Mouse (Mus musculus) lung, adult 18-20 months (tissue): ENCODE data around the gene Pcca.

Source experiments
- DNase-seq, 2 experiments: peaks; one replicate each; pipeline ENCODE4 v3.0.0; 2022; ENCODE audit warnings: mixed read lengths in 2 of 2

Gene Pcca

DNA sequence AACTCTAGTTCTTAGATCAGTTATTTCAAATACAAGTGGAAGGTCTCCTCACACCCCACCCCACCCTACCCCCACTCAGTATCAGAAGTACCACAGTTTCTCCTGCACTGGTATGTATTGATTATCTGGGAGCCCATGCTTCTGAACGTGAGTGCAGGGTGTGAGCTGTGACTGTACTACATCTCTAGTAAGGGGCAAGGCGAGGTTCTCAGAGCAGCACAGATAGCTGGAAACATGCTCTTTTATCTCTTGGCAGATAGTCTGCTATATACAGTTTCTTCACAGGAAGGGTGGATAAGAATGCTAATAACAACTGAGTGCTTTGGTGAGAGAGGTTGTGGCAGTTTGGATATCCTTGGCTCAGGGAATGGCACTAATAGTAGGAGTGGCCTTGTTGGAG, 117.6 kb downstream of the Pcca start:
- DNase-seq = no peak

DNA sequence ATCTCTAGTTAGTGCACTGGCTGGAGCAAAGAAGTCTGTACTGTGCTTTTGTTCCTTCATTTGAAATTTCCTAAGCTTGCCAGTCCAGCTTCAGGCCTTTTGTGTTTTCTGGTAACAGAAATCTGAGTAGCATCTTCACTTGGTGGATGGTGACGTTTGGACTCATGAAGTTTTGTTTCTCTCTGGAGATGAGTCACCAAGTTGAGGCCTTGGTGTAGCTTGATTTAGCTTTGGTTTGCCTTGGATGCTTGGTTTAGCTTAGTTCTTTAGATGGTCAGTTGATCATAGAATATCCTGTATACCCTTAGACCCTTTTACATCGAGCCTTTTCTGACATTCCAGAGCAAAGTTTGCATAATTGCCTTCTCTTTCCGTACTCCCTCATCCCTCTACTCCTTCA, 141.5 kb downstream of the Pcca start:
- no peak for DNase-seq

DNA sequence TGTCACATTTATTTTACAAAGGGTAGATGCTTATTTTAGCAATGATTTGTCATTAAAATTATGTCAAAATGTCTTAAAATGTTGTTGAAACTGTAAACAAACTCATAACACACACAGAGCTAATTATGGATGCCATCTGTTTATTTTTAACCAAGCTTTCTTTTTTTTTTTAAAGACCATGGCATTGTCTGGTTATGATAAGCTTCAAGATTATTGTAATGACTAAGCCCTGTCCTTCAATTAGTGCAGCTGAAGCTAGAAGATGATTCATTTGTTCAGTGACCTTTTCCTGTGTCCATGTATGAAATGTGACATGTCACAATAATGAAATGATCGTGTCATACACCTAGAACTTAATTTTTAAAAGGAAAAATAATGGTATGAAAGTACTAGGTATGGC, 149.5 kb downstream of the Pcca start:
- DNase-seq = no peak

DNA sequence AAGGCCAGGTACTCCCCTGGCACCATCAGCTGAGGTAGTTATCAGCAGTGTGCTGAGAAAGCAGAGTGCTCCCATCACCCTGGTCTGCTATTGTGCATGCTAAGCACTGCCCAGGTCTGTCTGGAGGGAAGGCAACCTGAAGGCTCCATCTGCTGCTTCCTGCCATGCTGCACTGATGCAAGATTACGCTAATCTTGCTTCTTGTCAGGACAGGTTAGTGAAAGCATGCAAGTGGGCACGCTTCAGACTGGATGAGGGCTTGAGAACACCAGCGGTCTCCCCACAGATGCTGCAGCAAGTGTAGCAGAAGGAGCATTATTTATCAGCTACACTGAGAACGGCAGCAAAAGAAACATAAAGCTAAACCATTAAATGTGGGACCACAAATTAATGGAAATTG, 150.1 kb downstream of the Pcca start:
- no peak for DNase-seq

DNA sequence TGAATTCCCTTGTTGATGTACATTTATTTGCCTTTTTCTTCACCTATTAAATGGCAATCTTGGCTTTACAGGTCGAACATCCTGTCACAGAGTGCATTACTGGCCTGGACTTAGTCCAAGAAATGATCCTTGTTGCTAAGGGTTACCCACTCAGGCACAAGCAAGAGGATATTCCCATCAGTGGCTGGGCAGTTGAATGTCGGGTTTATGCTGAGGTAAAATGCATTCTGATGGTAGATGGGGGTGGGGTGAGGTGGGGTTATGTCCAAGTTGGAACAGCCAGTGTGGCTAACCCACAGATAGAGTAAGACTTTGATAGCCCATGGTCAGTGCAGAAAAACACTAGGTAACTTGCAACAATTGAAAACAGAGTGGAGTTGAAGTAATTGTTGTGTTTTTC, 150.7 kb downstream of the Pcca start:
- no peak for DNase-seq

DNA sequence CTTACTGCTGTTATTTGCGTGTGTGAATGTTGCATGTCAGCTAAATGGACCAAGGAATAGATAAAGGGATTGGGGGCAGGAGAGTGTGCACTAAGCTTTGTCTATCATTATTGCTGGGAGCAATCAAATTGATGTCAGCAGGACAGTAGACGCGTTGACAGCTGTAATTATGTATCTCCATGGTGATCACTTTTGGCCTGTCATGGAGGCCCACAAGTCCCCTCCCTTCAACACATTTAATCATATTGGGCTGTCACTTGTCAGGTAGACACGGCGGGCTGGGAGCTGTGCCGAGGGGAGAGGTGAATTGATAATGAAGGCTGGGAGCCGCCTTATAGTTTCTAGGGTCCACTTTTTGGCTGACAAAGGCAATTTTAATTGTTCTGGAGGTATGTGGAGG, 153.3 kb downstream of the Pcca start:
- DNase-seq = no peak

DNA sequence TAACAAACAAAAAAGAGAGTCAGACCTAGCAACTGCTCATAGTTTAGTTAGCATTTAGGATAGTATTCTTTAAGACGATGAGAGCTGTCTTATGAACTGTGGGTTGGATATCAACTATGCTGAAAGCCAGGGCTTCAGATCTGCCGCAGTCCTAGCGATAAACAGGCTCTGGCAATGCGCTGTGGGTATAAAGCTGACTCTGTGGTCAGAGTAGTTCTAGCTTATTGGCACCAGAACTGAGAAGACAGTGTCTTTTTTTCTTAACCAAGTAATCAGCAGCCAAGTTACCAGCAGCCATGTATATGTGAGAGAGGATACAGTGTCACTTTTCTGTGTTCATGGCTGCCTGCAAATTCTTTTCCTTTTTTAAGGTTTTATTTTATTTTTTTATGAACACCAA, 154.3 kb downstream of the Pcca start:
- no peak for DNase-seq

DNA sequence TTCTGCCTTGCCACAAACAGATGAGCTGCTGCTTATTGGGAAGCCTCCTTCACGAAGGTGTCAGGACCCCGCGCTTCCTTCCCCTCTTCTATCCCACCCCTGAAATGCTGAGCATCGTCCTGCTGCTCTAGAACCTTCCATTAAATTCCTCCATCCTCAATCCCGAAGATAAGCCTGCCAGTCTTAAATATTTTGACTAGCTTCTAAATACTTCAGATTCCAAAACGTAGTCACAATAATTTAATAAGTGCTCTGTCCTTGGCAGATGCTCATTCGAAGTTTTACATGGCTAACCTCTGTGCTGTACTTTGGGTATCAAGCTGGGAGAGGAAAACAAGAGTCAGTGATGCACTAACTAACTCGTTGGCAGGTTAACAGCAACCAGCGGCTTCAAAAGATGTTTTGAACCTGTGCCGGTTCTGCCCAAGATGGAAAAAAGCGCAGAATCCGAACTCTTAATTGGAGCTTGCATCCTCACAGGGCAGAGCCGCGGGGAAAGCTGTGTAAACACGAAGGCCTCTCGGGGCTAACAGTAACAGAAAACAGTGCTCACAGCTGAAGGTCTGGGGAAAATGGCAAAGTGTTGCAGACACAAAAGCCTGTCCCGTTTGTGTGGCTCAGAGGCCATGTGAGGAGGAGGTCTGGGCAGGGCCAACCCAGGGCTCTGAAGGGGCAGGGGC, 155.2 kb downstream of the Pcca start:
- DNase-seq = no peak

DNA sequence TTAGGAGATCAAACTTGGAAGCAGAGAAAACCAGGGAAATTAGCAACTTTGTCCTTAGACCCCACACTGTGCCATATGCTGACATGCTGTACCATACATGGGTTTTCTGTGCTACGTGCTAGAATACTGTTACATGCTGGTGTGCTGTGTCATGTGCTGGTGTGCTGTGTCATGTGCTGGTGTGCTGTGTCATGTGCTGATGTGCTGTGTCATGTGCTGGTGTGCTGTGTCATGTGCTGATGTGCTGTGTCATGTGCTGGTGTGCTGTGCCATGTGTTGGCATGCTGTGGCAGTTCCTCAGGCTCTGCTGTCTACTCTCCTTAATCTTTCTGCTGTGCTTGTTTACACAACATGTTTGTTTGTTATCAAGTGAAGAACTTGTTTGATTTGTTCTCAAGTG, 157.4 kb downstream of the Pcca start:
- no peak for DNase-seq

DNA sequence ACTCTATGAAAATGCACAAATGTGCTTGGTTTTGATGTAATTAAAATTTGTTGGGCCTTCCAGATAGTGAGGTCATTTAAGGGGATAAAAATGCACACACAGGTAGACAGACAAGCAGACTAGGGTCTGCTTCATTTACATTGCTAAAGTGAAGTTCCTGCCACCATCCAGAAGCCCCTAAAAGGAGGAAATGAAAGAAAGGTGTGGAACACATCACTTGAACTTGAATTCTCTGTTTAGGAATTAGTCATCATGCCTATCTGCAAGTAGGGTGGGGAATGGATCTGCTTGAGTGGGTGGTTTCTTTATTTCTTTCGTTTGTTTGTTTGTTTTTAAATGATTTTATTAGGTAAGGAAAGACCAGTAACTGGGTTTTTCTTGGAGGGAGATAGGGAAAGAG, 166.2 kb downstream of the Pcca start:
- no peak for DNase-seq

DNA sequence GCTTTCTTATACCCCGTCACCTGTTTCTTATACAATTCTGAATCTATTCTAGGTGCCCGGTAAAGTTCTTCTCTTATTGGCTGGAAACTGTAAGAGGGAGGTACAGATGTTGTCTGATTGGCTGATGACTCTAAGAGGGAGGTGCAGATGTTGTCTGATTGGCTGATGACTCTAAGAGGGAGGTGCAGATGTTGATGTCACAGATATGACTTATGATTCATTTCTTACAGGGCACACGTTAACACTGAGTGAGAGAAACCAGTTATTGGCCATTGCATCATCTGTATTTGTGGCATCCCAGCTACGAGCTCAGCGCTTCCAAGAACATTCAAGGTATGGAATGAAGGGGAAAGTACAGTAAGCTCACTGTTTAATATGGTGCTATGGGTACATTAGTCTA, 179.7 kb downstream of the Pcca start:
- no peak for DNase-seq

DNA sequence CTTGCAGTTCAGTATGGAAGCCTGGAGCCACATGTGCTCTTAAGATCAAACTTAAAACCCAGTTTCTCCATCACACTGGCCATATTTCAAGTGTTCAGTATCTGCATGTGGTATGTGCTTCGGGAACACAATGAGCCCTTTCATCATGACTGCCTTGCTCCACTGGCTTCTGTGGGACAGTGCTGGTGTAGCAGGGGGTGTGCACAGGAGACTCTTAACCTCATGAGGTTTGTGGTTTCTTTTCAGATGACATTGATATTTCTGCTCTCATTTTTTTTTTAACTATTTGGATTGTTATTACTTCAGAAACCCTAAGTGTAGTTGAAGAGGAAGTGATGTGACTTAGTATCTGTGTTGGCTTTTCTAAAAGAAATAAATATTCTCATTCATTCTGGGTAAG, 180.8 kb downstream of the Pcca start:
- DNase-seq = no peak

DNA sequence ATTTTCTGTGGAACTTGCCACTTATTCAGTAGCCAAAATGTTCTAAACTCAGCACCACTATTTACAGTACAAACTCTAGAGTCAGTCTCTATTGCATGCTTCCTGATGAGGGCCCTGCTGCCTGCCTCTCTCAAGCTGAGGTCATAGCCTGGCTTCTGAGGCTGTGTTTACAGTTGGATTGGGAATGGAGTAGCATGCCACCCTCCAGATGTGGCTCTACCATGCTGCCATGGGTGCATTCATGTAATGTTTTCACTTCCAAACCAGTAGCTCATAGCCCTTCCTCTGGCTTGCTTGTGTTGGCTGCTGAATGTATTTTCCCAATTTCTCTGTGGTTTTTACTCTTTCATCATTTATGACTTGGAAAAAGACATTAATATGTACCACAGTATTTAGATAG, 181.9 kb downstream of the Pcca start:
- no peak for DNase-seq

DNA sequence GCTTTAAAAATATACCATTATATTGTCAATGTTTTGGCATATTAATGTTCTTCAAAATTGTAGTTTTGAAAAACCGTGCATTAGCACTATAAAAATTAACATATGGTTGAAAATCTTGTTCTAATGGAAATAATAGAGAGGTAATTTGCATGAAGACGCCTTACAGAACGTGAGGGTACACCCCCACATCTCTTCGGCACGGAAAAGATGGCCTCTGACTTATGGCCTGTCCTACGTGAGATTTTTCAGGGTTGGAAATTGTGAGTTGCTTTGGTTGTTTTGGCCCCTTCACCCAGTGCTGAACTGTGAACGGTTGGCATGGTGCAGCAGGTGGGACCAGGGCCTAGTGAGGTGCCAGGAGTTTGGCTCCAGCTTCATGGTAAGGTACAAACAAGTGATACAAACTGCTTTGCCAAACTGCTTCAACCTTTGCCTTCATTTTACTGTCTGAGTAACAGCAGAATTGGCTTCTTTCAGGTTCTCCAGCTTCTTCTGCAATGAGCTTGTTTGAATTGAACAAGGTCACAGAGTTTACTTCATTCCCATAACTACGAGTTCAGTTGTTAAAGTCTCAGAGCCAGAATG, 185.5 kb downstream of the Pcca start:
- DNase-seq = no peak

DNA sequence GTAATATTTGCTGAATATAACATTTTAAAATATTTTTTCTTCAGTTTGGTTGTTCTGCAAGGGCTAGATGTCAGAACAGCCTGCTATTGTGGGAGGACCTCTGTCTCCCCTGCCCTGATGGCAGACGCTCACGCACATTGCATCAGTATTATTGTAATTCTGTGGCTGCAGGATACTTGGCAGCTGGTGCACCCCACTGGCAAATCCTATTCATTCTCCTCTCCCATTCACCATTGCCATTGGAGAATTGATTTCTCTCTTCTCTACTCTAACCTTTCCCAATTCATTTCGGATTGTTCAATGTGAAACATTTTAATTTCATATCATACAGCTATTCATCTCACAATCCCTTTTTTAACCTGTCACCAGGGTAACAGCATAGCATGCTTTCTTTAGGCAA, 186.9 kb downstream of the Pcca start:
- no peak for DNase-seq

DNA sequence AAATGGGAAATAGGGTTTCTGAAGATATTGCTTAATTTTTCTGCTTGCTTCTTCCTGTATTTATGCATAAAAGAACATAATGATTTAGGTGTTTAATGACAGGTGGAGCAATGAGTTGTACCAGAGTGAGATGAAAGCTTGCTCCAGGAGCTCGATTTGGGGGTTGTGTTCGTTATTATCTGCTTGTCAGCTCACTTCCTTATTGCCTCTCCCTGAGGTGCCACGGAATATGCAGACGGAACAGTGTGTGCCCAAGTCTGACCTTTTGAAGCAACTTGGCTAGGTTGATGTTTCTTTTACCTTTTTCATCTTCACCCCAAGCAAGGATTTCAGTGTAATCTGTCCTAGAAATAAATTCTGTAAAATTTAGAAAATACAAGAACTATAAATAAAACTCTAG, 187.6 kb downstream of the Pcca start:
- DNase-seq = no peak

DNA sequence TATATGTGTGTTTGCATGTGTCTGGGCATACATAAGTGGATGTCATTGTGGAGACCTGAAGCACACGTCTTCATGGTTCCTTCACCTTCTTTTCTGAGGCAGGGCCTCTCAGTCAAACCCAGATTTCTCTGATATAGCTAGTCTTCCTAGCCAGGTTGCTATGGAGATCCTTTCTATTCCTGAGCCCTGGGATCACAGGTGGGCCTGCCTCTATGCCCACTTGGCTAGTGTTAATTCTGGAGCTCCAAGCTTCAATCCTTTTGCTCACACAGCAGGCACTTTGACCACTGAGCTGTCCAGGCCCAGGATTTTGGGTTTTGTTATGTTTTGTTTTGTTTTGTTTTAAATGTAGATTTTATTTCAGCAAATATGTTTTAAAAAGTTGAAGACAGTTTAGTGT, 192.3 kb downstream of the Pcca start:
- no peak for DNase-seq

DNA sequence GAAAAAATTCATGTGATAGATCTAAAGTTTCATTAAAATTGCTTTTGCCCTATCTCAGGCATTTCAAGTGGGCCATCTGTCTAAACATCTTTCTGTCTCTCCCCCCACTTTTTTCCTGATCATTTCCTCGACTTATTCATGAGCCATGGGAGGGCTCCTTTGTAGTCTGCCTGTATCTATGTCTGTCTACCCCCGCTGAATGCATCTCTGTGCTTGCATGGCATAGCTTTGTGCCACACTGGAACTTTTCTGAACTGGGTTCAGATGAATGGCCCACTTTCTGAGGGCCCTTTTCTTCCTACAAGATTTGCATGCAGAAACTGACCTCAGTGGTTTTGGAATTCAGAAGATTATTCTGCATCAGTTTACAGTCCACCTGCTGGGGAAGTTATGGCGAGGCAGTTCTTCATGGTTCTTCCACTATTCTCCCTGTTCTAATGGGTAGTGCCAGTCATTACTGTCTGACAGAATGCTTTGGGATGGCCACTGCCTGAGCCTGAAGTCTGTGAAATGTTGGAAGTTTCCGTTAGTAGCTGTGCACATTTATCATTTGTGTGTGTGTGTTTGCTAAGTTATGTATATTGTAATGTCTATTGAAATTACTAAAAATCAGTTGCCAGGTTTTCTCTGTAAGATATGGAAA, 195.4 kb downstream of the Pcca start:
- no peak for DNase-seq

DNA sequence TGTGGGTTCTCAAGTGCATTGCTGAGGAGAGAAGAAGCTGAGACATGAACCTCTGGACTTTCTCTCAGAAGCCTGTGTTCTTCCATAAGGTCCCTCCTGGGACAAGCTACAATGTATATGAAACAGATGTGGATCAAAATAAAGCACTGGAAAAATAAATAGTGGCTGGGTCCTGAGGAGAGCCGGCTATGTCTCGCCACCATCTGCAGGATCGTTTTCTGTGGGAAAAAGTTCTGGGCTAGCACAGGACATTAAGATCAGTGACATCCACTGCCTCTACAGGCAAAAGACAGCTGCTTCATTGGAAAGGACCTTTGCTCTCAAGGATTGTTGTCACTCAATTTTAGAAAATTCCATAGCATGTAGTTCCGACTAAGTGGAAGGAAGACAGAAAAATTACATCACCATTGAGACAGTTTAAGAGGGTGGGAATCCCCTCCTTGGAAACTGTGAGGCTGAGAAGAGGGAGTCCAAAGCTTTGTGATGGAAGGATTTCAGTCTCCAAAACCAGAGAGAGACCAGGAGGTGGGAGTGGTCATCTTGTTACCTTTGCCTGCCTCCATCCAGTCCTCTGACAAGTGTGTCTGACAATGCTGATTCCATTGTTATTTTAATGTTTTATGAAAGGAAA, 196.9 kb downstream of the Pcca start:
- no peak for DNase-seq

DNA sequence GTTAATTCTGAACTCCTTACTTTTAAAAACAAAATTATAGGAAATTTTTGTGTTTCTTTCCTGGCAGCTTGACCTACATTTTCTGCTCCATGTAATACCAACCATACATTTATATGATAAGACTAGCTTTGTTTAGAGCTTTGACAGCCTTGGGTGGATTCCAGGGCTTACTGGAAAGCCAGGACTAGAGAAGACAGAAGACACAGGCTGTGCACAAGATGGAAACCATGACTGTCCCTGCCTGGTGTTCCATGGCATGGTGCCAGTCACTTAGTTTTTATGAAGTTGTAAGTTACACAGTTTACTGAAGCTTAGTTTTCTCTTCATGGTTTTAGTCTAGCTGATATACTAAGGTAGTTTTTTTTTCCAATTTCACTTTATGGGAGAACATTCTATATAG, 202.7 kb downstream of the Pcca start:
- no peak for DNase-seq

DNA sequence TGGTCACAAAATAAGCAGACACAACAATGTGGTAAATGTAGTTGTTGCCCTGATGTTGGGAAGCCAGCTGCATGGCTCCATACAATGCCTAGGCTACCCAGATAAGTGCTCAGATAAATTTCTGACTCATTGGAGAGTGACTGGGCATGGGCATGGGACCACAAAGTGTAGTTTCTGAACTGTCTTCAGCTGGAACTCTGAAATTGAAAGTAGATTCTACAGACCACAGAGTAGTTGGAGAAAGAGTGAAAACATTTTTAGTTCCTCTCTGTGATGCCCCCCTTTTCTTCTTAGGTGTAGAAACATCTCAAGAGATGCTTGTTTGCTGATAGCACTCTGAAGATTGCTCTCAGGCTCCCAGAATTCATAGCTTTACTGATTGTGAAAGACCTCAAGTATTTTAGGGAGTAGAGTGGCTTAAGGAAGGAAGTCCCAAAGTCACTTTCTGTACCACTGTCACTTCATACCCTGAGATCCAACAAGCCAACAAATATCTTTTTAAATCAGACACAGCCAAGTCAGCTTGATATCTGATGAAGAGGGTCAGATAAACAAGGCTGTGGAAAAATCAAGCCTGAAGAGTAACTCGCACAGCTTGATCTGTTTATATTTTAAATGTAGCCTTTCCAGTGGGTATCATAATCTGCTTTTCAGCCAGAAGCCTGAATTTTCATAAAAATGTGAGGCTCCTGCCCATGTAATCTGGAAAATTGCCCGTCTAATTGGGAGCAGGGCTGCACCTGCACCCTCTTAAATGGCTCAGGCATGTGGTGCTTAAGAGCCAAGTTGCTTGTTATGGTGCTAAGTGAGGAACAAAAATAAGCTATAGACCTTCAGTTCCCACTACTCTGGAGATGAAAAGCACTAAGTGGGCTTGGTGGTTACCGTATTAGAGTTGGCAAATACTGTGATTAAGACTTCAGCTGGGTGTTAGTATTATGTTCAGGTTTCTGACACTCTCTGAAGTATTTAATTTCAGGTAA, 214.0 kb downstream of the Pcca start:
- peak in 1 of 2 experiments; percentile 9 for DNase-seq

DNA sequence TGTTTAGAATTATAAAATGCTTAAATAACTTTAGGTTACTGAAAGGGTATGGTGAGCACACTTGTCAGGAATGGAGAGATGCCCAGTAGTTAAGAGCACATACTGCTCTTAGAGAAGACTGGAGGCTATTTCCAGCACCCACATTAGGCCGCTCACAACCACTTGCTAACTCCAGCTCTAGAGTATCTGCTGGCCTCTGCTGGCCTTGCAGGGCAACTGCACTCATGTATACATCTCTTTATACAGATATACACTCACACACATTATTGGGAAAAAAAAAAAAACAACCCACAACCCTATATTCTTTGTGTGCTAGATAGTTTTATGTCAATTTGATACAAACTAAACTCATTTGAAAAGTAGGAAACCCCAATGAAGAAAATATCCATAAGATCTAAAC, 217.4 kb downstream of the Pcca start:
- DNase-seq = no peak

DNA sequence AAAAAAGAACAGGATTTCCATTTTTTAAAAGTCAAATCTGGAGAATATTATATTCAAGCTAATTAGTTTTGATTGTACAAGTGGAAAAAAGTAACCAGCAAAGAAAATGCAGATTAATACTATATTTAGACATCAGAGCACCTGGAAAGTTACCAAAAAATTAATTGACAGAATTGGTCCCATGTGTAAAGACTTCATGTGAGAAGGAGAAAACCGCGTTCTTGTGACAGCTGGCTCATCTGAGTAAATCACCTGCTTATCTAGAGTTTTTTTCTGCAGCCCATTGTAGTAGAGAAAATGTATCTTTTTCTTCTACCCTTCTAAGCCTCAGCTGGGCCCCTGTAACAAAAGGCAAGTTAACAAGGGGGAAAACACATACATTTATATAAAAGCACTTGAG, 219.2 kb downstream of the Pcca start:
- DNase-seq = no peak
